Mouse (Mus musculus): ENCODE measurements around the gene Ces1d.

DNA sequence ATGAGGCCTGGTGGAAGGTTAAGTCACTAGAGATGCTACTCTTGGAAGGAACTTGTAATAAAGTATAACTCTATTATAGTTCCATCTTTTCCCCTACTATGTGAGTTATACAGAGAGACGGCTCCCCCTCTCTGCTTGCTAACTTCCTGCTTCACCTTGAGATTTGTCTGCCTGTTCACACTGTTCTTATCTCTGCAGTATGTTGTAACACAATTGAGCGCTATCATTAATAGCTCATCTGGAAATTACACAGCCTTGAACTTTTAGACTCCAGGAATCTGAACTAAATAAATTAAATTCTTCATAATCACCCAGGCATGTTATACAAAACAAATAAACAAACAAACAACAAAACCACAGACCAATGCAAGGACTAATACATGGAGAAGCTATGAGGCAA lies 48.4 kb upstream of the Ces1d start:
- TF ChIP-seq CTCF (IDR thresholded peaks at IDR 0.05) (no peak), EP300 (IDR thresholded peaks at IDR 0.05) (no peak)
